Mouse (Mus musculus): ENCODE results near the gene Olfr554. TPM values are rescaled to one million over a fixed set of nuclear protein-coding genes. Genes with fewer than 3 reads are reported as not detected.
A peak's percentile ranks its signal among the peaks of the same experiment; 100 is the strongest.

Gene Olfr554
- total and polyA plus RNA-seq, 2 experiments, result not detected

DNA sequence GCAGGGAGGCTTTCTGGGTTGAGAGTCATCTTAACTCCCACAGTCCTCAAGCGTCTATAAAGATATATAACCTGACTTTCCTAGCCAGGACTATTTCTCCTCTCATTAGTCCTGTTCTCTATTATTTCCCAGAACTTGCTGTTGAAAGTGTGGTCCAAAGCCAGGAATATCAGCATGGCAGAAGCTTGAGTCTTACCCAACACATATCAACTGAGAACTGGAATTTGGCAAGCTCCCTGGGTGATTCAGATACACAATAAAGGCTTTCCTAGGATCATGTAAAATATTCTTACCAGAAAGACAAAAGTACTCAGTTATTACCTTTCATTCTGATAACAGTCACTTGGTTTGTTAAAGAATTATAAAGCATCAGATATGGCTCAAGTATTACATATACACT, 43.7 kb downstream of the Olfr554 start:
- Histone ChIP-seq H3K36me3 (ENCODE audit: control insufficient read depth, insufficient read depth, low read length) (no peaks in the 10 kb centered on the region), H3K79me2 (ENCODE audit: control insufficient read depth, insufficient read depth, low read length) (no peaks in the 10 kb centered on the region), H3K4me1 (ENCODE audit: control insufficient read depth, insufficient read depth, low read length) (no peaks in the 10 kb centered on the region), H3K27me3 (ENCODE audit: control insufficient read depth, insufficient read depth, low read length) (no peaks in the 10 kb centered on the region), H3K4me3 (ENCODE audit: insufficient read depth, low read depth, low read length) (no peak overlapping the region), H3K27ac (replicated peaks; ENCODE audit: insufficient read depth, low read depth, low read length) (no peak overlapping the region), H3K9ac (ENCODE audit: low read depth, low read length) (no peak overlapping the region)
- TF ChIP-seq CTCF (IDR thresholded peaks at IDR 0.05; ENCODE audit: low read depth, low read length) (no peak), POLR2A (IDR thresholded peaks at IDR 0.05; ENCODE audit: extremely low read depth, insufficient read depth, low read length) (no peak)
- WGBS, result 87% methylated on average over 1 of the region's 1 CpGs
- DNase-seq (ENCODE audit: extremely low read depth, low read depth, low spot score), result no peak

- peak within 1 kb of the TSS; percentile 61 for H3K4me3 ChIP-seq (ENCODE audit: insufficient read depth, low read depth, low read length)
- H3K9ac ChIP-seq (ENCODE audit: low read depth, low read length), result peak within 1 kb of the TSS; percentile 62
- WGBS, result 1% methylated on average over 40 of the region's 40 CpGs
- no peak within 1 kb of the TSS for H3K27ac ChIP-seq (replicated peaks; ENCODE audit: insufficient read depth, low read depth, low read length)
- no peaks in the 10 kb centered on the region for H3K36me3 ChIP-seq (ENCODE audit: control insufficient read depth, insufficient read depth, low read length)
- H3K4me1 ChIP-seq (ENCODE audit: control insufficient read depth, insufficient read depth, low read length), result no peaks in the 10 kb centered on the region
- no peaks in the 10 kb centered on the region for H3K27me3 ChIP-seq (ENCODE audit: control insufficient read depth, insufficient read depth, low read length)
- H3K79me2 ChIP-seq (ENCODE audit: control insufficient read depth, insufficient read depth, low read length), result no peaks in the 10 kb centered on the region
- TF ChIP-seq POLR2A (IDR thresholded peaks at IDR 0.05; ENCODE audit: extremely low read depth, insufficient read depth, low read length) (0 out of 2 replicates have a peak, but pooled peaks have one; percentile 12), CTCF (IDR thresholded peaks at IDR 0.05; ENCODE audit: low read depth, low read length) (no peak)
- peak; percentile 67 for DNase-seq (ENCODE audit: extremely low read depth, low read depth, low spot score)
Measured at GRCm38 (mm10) chr7:102686944-102687501, 48.8 kb downstream of the Olfr554 start, which contains the start of gene Trim68. Gene Trim68, minus strand, starts transcription at chr7:102687327.

Other genes starting within 250 kb of the Olfr554 start
- 7.9 and 10.4 TPM in 2 replicates for gene Rrm1, start 196.7 kb upstream of the Olfr554 start, total RNA-seq (2014; rRNA removed)
- gene Rrm1, start 196.7 kb upstream of the Olfr554 start, polyA plus RNA-seq (2012; rRNA removed), result 2.2 and 2.3 TPM in 2 replicates
- gene Olfr543, start 156.8 kb upstream of the Olfr554 start, total RNA-seq (2014; rRNA removed), result not detected in 2 replicates
- not detected in 2 replicates for gene Olfr543, start 156.8 kb upstream of the Olfr554 start, polyA plus RNA-seq (2012; rRNA removed)
- not detected in 2 replicates for gene Olfr544, start 150.1 kb upstream of the Olfr554 start, total RNA-seq (2014; rRNA removed)
- not detected in 2 replicates for gene Olfr544, start 150.1 kb upstream of the Olfr554 start, polyA plus RNA-seq (2012; rRNA removed)
- gene Olfr545, start 138.9 kb upstream of the Olfr554 start, total RNA-seq (2014; rRNA removed), result not detected in 2 replicates
- gene Olfr545, start 138.9 kb upstream of the Olfr554 start, polyA plus RNA-seq (2012; rRNA removed), result not detected in 2 replicates
- not detected in 2 replicates for gene Olfr547, start 103.7 kb upstream of the Olfr554 start, total RNA-seq (2014; rRNA removed)
- not detected in 2 replicates for gene Olfr547, start 103.7 kb upstream of the Olfr554 start, polyA plus RNA-seq (2012; rRNA removed)
- gene Olfr548-ps1, start 97.5 kb upstream of the Olfr554 start, total RNA-seq (2014; rRNA removed), result not detected in 2 replicates
- not detected in 2 replicates for gene Olfr548-ps1, start 97.5 kb upstream of the Olfr554 start, polyA plus RNA-seq (2012; rRNA removed)
- gene Olfr549, start 88.6 kb upstream of the Olfr554 start, total RNA-seq (2014; rRNA removed), result not detected in 2 replicates
- not detected in 2 replicates for gene Olfr549, start 88.6 kb upstream of the Olfr554 start, polyA plus RNA-seq (2012; rRNA removed)
- gene Trim21, start 72.9 kb upstream of the Olfr554 start, total RNA-seq (2014; rRNA removed), result 8.3 and 10.1 TPM in 2 replicates
- gene Trim21, start 72.9 kb upstream of the Olfr554 start, polyA plus RNA-seq (2012; rRNA removed), result 3.0 and 3.6 TPM in 2 replicates
- gene Olfr550, start 67.0 kb upstream of the Olfr554 start, total RNA-seq (2014; rRNA removed), result not detected in 2 replicates
- not detected in 2 replicates for gene Olfr550, start 67.0 kb upstream of the Olfr554 start, polyA plus RNA-seq (2012; rRNA removed)
- not detected in 2 replicates for gene Olfr551, start 46.5 kb upstream of the Olfr554 start, total RNA-seq (2014; rRNA removed)
- gene Olfr551, start 46.5 kb upstream of the Olfr554 start, polyA plus RNA-seq (2012; rRNA removed), result not detected in 2 replicates
- not detected in 2 replicates for gene Olfr552, start 40.7 kb upstream of the Olfr554 start, total RNA-seq (2014; rRNA removed)
- not detected in 2 replicates for gene Olfr552, start 40.7 kb upstream of the Olfr554 start, polyA plus RNA-seq (2012; rRNA removed)
- not detected in 2 replicates for gene Olfr553, start 20.2 kb upstream of the Olfr554 start, total RNA-seq (2014; rRNA removed)
- not detected in 2 replicates for gene Olfr553, start 20.2 kb upstream of the Olfr554 start, polyA plus RNA-seq (2012; rRNA removed)
- not detected in 2 replicates for gene Olfr555, start 20.4 kb downstream of the Olfr554 start, total RNA-seq (2014; rRNA removed)
- gene Olfr555, start 20.4 kb downstream of the Olfr554 start, polyA plus RNA-seq (2012; rRNA removed), result not detected in 2 replicates
- gene Olfr556, start 26.5 kb downstream of the Olfr554 start, total RNA-seq (2014; rRNA removed), result not detected in 2 replicates
- not detected in 2 replicates for gene Olfr556, start 26.5 kb downstream of the Olfr554 start, polyA plus RNA-seq (2012; rRNA removed)
- gene Trim68, start 48.9 kb downstream of the Olfr554 start, total RNA-seq (2014; rRNA removed), result 2.3 and 3.0 TPM in 2 replicates
- gene Trim68, start 48.9 kb downstream of the Olfr554 start, polyA plus RNA-seq (2012; rRNA removed), result 2.7 and 4.7 TPM in 2 replicates
- gene Olfr557, start 57.5 kb downstream of the Olfr554 start, total RNA-seq (2014; rRNA removed), result not detected in 2 replicates
- not detected in 2 replicates for gene Olfr557, start 57.5 kb downstream of the Olfr554 start, polyA plus RNA-seq (2012; rRNA removed)
- 0.07 TPM in 1 of 2 replicates, not detected in the other for gene Olfr558, start 63.8 kb downstream of the Olfr554 start, total RNA-seq (2014; rRNA removed)
- 0.02 TPM in 2 replicates for gene Olfr558, start 63.8 kb downstream of the Olfr554 start, polyA plus RNA-seq (2012; rRNA removed)
- gene Olfr33, start 80.6 kb downstream of the Olfr554 start, total RNA-seq (2014; rRNA removed), result not detected in 2 replicates
- not detected in 2 replicates for gene Olfr33, start 80.6 kb downstream of the Olfr554 start, polyA plus RNA-seq (2012; rRNA removed)
- gene Olfr559, start 89.1 kb downstream of the Olfr554 start, total RNA-seq (2014; rRNA removed), result not detected in 2 replicates
- gene Olfr559, start 89.1 kb downstream of the Olfr554 start, polyA plus RNA-seq (2012; rRNA removed), result not detected in 2 replicates
- not detected in 2 replicates for gene Olfr560, start 120.9 kb downstream of the Olfr554 start, total RNA-seq (2014; rRNA removed)
- not detected in 2 replicates for gene Olfr560, start 120.9 kb downstream of the Olfr554 start, polyA plus RNA-seq (2012; rRNA removed)
- gene Olfr78, start 121.0 kb downstream of the Olfr554 start, total RNA-seq (2014; rRNA removed), result 0.09 TPM in 1 of 2 replicates, not detected in the other
- not detected in 2 replicates for gene Olfr78, start 121.0 kb downstream of the Olfr554 start, polyA plus RNA-seq (2012; rRNA removed)
- gene Olfr561, start 132.8 kb downstream of the Olfr554 start, total RNA-seq (2014; rRNA removed), result not detected in 2 replicates
- gene Olfr561, start 132.8 kb downstream of the Olfr554 start, polyA plus RNA-seq (2012; rRNA removed), result not detected in 2 replicates
- not detected in 2 replicates for gene Olfr564, start 165.0 kb downstream of the Olfr554 start, total RNA-seq (2014; rRNA removed)
- gene Olfr564, start 165.0 kb downstream of the Olfr554 start, polyA plus RNA-seq (2012; rRNA removed), result not detected in 2 replicates
- not detected in 2 replicates for gene Olfr566, start 220.3 kb downstream of the Olfr554 start, total RNA-seq (2014; rRNA removed)
- not detected in 2 replicates for gene Olfr566, start 220.3 kb downstream of the Olfr554 start, polyA plus RNA-seq (2012; rRNA removed)
- not detected in 2 replicates for gene Olfr568, start 238.7 kb downstream of the Olfr554 start, total RNA-seq (2014; rRNA removed)
- gene Olfr568, start 238.7 kb downstream of the Olfr554 start, polyA plus RNA-seq (2012; rRNA removed), result not detected in 2 replicates